Mouse (Mus musculus) kidney, adult 2 months (tissue): ENCODE data around the gene 5031439G07Rik.

Experiments
- CTCF ChIP-seq: fragments of 200-500 bp; conservative IDR thresholded peaks from 2 replicates; pipeline ENCODE4 v1.5.1; 2011; ENCODE audit warnings: low read depth, mild to moderate bottlenecking, control low read depth, low read length, moderate library complexity, mixed read lengths; ENCODE audit not compliant: insufficient read depth, insufficient read length
- POLR2A ChIP-seq: fragments of 200-500 bp; IDR thresholded peaks from one replicate; pipeline ENCODE4 v1.6.1; 2011; ENCODE audit warnings: low read depth, low read length, control low read depth

- TF ChIP-seq CTCF (no peak), POLR2A (no peak)
Observed at GRCm38 (mm10) chr15:84968534-84968933, 19.8 kb downstream of the 5031439G07Rik start.
